Comparison of ENCODE assay signal across 13 mouse cellular contexts in the genomic region with DNA sequence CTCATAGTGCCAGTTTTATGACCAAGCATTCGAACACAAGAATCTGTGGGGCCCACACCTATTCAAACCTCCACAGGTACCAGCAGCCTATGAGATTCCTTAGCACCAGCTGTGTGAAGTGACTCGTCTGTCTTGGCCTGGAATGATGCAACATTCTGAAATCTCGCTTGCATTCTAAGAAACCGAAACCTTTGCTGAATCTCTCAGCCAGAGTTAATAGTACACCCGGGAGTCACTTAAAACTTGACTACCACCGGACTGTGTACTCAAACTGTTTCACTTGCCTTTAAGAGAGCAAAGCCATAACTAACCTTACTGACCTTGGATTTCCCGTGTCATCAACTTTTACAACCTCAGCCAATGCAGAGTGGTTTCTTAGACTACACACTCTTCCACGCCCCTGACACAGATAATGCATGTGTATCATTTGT. TPM values are rescaled to one million over a fixed set of nuclear protein-coding genes. Genes with fewer than 3 reads are reported as not detected.
DNase-seq lines count a peak whose midpoint lies in the region; ATAC-seq and TF ChIP-seq lines count a peak whose summit lies in the region.
"Had no signal": no experiment of that assay in that cellular context is flagged by ENCODE, and none has a peak within 500 bp of the region (broad histone marks: within the 10 kb centered on the region; RNA-seq: fewer than 3 reads in every experiment).

No protein-coding gene starts in this region.

- H3K4me2 ChIP-seq in intestine, embryonic 14.5 days (ENCODE audit: low read length): no peak overlapping the region

- H3K36me3 ChIP-seq in intestine, embryonic 14.5 days (ENCODE audit: control insufficient read depth, insufficient read depth, low read length): no peaks in the 10 kb centered on the region
- H3K36me3 ChIP-seq: forebrain, embryonic 10.5 days had no signal

- DNase-seq in testis, postnatal 10 days (ENCODE audit: low spot score): peak; percentile 14
- no peak for DNase-seq in testis, postnatal 14 days (ENCODE audit: low spot score)
- peak; percentile 52 for DNase-seq in intestine, embryonic 14.5 days (ENCODE audit: low spot score)
- peak; percentile 23 to 81 for DNase-seq in kidney, postnatal 36 days
- DNase-seq in right cerebral cortex, postnatal 10 days (ENCODE audit: low spot score in 2 of 2): no peak
- no peak for DNase-seq in gastrocnemius, adult 2 months
- DNase-seq in left cerebral cortex, adult 8-10 months (ENCODE audit: low spot score in 2 of 2): no peak
- no peak for DNase-seq in urinary bladder, postnatal 36 days (ENCODE audit: low spot score in 2 of 2)
- DNase-seq: adrenal gland, postnatal 25 days; cerebellum, adult 11-12 months; gastrocnemius, postnatal 25 days had no signal

- H3K27me3 ChIP-seq in intestine, embryonic 14.5 days (replicated peaks; ENCODE audit: control insufficient read depth, insufficient read depth, low read length): no peaks in the 10 kb centered on the region

- H3K9me3 ChIP-seq in intestine, embryonic 14.5 days (ENCODE audit: control insufficient read depth, low read length): no peaks in the 10 kb centered on the region
- H3K9me3 ChIP-seq: forebrain, embryonic 10.5 days had no signal

- intact Hi-C loops in gastrocnemius, adult 2 months (cut with DNase I): no loop called here

- no peak for TF ChIP-seq CTCF in gastrocnemius, adult 2 months (IDR thresholded peaks at IDR 0.05)

- H3K27ac ChIP-seq in intestine, embryonic 14.5 days (ENCODE audit: low read depth): 0 out of 2 replicates have a peak overlapping the region, but pooled peaks have one; percentile 16
- H3K27ac ChIP-seq in gastrocnemius, adult 2 months: no peak overlapping the region
- H3K27ac ChIP-seq: forebrain, embryonic 10.5 days; layer of hippocampus, adult 2 months had no signal

- no peak overlapping the region for H3K4me3 ChIP-seq in intestine, embryonic 14.5 days (ENCODE audit: low read depth, low read length)
- H3K4me3 ChIP-seq in gastrocnemius, adult 2 months: no peak overlapping the region
- H3K4me3 ChIP-seq: forebrain, embryonic 10.5 days; layer of hippocampus, adult 2 months had no signal

- 55% methylated on average over 8 of the region's 8 CpGs for WGBS in intestine, embryonic 14.5 days

- H3K9ac ChIP-seq in intestine, embryonic 14.5 days (ENCODE audit: low read length): no peak overlapping the region

- peaks cover 5% of the 10 kb centered on the region for H3K4me1 ChIP-seq in intestine, embryonic 14.5 days (replicated peaks; ENCODE audit: control insufficient read depth, insufficient read depth, low read length)

- ATAC-seq in intestine, embryonic 14.5 days (replicated peaks; ENCODE audit: low FRiP score, low TSS enrichment, low read depth): peak; percentile 84

RNA-seq across cellular contexts. Expression of a gene that starts 14.1 kb away (rescaled TPM):
- polyA plus RNA-seq in intestine, embryonic 14.5 days (2014; fragmentation: Nextera tagmentation; extraction: Ambion mirVana): 8.0 and 8.3 TPM in 2 replicates
- total RNA-seq in gastrocnemius, adult 2 months (2021): 1 to 10 TPM in 1 of 2 experiments, under 1 TPM in 1; 0.43 to 1.0 TPM
- total RNA-seq in left cerebral cortex, adult 8-10 months (2022): 10 to 100 TPM in 1 of 4 experiments, 1 to 10 TPM in 3; 7.8 to 11.2 (median 9.8) TPM

Comparison
In these comparisons a context has a peak if more than half of its experiments do, and no peak if none do; other contexts are left out.
1. DNase-seq: peak in testis, postnatal 10 days (single experiment), intestine, embryonic 14.5 days (single experiment) and kidney, postnatal 36 days (2 of 2); none in testis, postnatal 14 days (single experiment), right cerebral cortex, postnatal 10 days (0 of 2), gastrocnemius, adult 2 months (single experiment), left cerebral cortex, adult 8-10 months (0 of 2) and urinary bladder, postnatal 36 days (0 of 2).
2. RNA of a gene that starts 14.1 kb away (total RNA-seq): 7.8 to 11.2 TPM in left cerebral cortex, adult 8-10 months; 0.43 to 1.0 TPM in gastrocnemius, adult 2 months; every median in the first group is over 4 times any median in the second.